Mouse (Mus musculus) C2C12 (cell line): ENCODE results near the gene Olfr859. TPM values are rescaled to one million over a fixed set of nuclear protein-coding genes. Genes with fewer than 3 reads are reported as not detected.
"Not testable (repeated sequence)": the region's sequence is repeated elsewhere in the genome, so short reads cannot be mapped to it uniquely, and the experiment has no call there.

Source experiments
- H3K27me3 ChIP-seq: one replicate; pipeline ENCODE4 v1.6.1; 2011; ENCODE audit not compliant: control insufficient read depth, insufficient read depth, insufficient read length
- H3K36me3 ChIP-seq: one replicate; pipeline ENCODE4 v1.6.1; 2011; ENCODE audit not compliant: control insufficient read depth, insufficient read depth
- H3K4me3 ChIP-seq: one replicate; pipeline ENCODE4 v1.5.1; 2011; ENCODE audit warnings: mild to moderate bottlenecking, control low read depth; ENCODE audit not compliant: poor library complexity, insufficient read depth, severe bottlenecking
- H3K79me2 ChIP-seq: one replicate; pipeline ENCODE4 v1.6.1; 2011; ENCODE audit not compliant: control insufficient read depth, insufficient read depth
- H3K79me3 ChIP-seq: one replicate; pipeline ENCODE4 v1.6.1; 2011; ENCODE audit warnings: low read depth, control low read depth
- H3ac ChIP-seq: one replicate; pipeline ENCODE3; 2011; ENCODE audit warnings: low read depth; ENCODE audit not compliant: control insufficient read depth, insufficient read length
- CEBPB ChIP-seq: IDR thresholded peaks from one replicate; pipeline ENCODE4 v1.6.1; 2011; ENCODE audit warnings: low read depth, mild to moderate bottlenecking, control low read depth, moderate library complexity
- CTCF ChIP-seq: IDR thresholded peaks from one replicate; pipeline ENCODE4 v1.5.1; 2011; ENCODE audit not compliant: control insufficient read depth, insufficient read depth, insufficient read length
- FOSL1 ChIP-seq: IDR thresholded peaks from one replicate; pipeline ENCODE4 v1.8.0; 2011; ENCODE audit warnings: mild to moderate bottlenecking, low read length; ENCODE audit not compliant: poor library complexity, insufficient read depth, severe bottlenecking
- MAX ChIP-seq: IDR thresholded peaks from one replicate; pipeline ENCODE4 v1.6.1; 2011; ENCODE audit warnings: mild to moderate bottlenecking, control low read depth
- MYOD1 ChIP-seq: IDR thresholded peaks from one replicate; pipeline ENCODE4 v1.6.1; 2011; ENCODE audit warnings: low read depth; ENCODE audit not compliant: control insufficient read depth, insufficient read length
- MYOG ChIP-seq: IDR thresholded peaks from one replicate; pipeline ENCODE4 v1.6.1; 2011; ENCODE audit not compliant: control insufficient read depth, insufficient read length; ENCODE audit errors: extremely low read depth
- USF1 ChIP-seq: IDR thresholded peaks from one replicate; pipeline ENCODE4 v1.6.1; 2011; ENCODE audit warnings: low read depth, mild to moderate bottlenecking, control low read depth, moderate library complexity
- long read RNA-seq, 2 experiments: library from polyadenylated mRNA; unstranded; transcript quantifications; one replicate each; pipeline ENCODE4 v2.0.0; 2019 to 2020
- polyA plus RNA-seq: library from polyadenylated mRNA; unstranded; fragments of >200 nt; fragmentation: generic; extraction: Trizol; gene quantifications from one replicate; pipeline ENCODE4 v1.2.1, GENCODE M21; 2012; ENCODE audit warnings: missing spikeins

Olfr859 gene
- polyA plus RNA-seq = not detected
- long read RNA-seq, experiment 1 = 0 reads
- long read RNA-seq, experiment 2 = 0 reads

DNA sequence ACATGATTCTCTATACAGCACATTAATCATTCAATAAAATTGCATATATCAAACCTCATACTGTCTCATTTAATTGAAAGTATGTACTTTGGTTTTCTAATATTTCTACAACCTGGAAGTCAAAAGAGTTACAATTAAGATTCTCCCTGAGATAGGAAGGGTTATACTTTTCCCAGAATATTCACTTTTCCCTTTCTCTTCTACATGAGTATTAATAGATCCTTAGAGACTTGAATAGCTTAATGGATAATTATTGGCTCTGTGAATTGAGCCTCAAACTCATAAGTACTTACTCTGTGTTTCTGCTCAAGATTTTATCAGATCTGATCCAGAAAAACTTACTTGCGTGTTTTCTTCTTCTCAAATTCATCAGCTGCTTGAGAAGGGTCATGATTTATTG is at the start of gene Olfr859:
TSS of gene Olfr859 (plus strand) at position 301 of the 400 bp plus-strand sequence.
- H3K79me2 ChIP-seq, H3K4me3 ChIP-seq, H3K27me3 ChIP-seq, H3K79me3 ChIP-seq, H3ac ChIP-seq, H3K36me3 ChIP-seq: not testable (repeated sequence)

DNA sequence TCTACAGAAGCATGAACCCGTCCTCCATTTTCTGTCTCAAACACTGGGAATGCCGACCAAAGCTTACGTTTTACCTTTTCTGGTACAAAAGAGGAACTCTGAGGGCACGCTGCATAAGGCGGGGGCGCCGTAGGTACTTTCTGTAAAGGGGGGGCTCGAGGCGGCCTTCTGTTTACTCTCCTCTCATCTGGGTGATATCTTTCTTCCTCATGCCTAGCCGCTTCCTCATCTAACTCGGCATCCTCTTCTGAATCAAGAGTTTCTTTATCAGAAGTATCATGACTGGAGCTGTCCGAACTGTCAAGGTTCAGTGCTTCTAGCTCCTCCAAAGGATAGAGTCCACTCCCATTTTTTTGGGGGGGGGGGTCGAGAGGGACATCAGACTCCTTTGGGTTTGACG is 35.6 kb upstream of the Olfr859 start:
- Histone ChIP-seq H3K4me3 (no peak overlapping the region), H3K27me3 (no peaks in the 10 kb centered on the region), H3K79me3 (no peaks in the 10 kb centered on the region), H3ac (no peak overlapping the region), H3K79me2 (no peaks in the 10 kb centered on the region), H3K36me3 (no peaks in the 10 kb centered on the region)
- TF ChIP-seq MYOG (no peak), FOSL1 (no peak)

GRCm38 (mm10) chr9:19769701-19770100 is 35.0 kb upstream of the Olfr859 start:
- Histone ChIP-seq H3K27me3 (no peaks in the 10 kb centered on the region), H3K4me3 (no peak overlapping the region), H3K36me3 (no peaks in the 10 kb centered on the region), H3ac (no peak overlapping the region), H3K79me3 (no peaks in the 10 kb centered on the region), H3K79me2 (no peaks in the 10 kb centered on the region)
- TF ChIP-seq CEBPB (no peak), MAX (no peak), FOSL1 (no peak)

DNA sequence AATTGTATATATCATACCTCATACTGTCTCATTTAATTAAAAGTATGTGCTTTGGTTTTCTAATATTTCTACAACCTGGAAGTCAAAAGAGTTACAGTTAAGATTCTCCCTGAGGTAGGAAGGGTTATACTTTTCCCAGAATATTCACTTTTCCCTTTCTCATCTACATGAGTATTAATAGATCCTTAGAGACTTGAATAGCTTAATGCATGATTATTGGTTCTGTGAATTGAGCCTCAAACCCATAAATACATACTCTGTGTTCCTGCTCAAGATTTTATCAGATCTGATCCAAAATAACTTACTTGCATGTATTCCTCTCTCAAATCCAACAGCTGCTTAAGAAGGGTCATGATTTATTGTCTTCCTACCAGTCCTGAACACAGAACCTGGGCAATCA is 24.7 kb upstream of the Olfr859 start, which contains the start of gene Olfr58:
TSS of gene Olfr58 (plus strand) at position 301 of the 400 bp plus-strand sequence.
- Histone ChIP-seq H3ac (no peak within 1 kb of the TSS), H3K79me3 (no peaks in the 10 kb centered on the region), H3K79me2 (no peaks in the 10 kb centered on the region), H3K36me3 (no peaks in the 10 kb centered on the region), H3K4me3 (no peak within 1 kb of the TSS), H3K27me3 (no peaks in the 10 kb centered on the region)
- TF ChIP-seq CEBPB (no peak), MYOG (no peak)

- no peaks in the 10 kb centered on the region for H3K27me3 ChIP-seq
- TF ChIP-seq CTCF = no peak
- TF ChIP-seq MYOG = no peak
- TF ChIP-seq CEBPB = no peak
- TF ChIP-seq USF1 = no peak
- TF ChIP-seq MYOD1 = no peak
- TF ChIP-seq FOSL1 = no peak
- no peak for TF ChIP-seq MAX
- H3K79me3 ChIP-seq = no peaks in the 10 kb centered on the region
- H3K36me3 ChIP-seq = no peaks in the 10 kb centered on the region
- H3ac ChIP-seq = no peak overlapping the region
- no peaks in the 10 kb centered on the region for H3K79me2 ChIP-seq
- no peak overlapping the region for H3K4me3 ChIP-seq
Measured at GRCm38 (mm10) chr9:19803000-19803399, 1.7 kb upstream of the Olfr859 start.

- no peaks in the 10 kb centered on the region for H3K36me3 ChIP-seq
- no peaks in the 10 kb centered on the region for H3K27me3 ChIP-seq
- H3K4me3 ChIP-seq = no peak within 1 kb of the TSS
- H3ac ChIP-seq = no peak within 1 kb of the TSS
- no peaks in the 10 kb centered on the region for H3K79me3 ChIP-seq
- H3K79me2 ChIP-seq = no peaks in the 10 kb centered on the region
- TF ChIP-seq CTCF = no peak
- TF ChIP-seq USF1 = no peak
- no peak for TF ChIP-seq MYOG
- TF ChIP-seq CEBPB = no peak
- no peak for TF ChIP-seq MAX
- no peak for TF ChIP-seq MYOD1
- TF ChIP-seq FOSL1 = no peak
Measured at GRCm38 (mm10) chr9:19849647-19850046, 44.9 kb downstream of the Olfr859 start, which contains the start of gene Olfr860. TSS of gene Olfr860 (minus strand) at chr9:19849747.

Other genes starting within 250 kb of the Olfr859 start
- not detected for gene Olfr854, start 237.5 kb upstream of the Olfr859 start, polyA plus RNA-seq
- not detected for gene Olfr855, start 222.3 kb upstream of the Olfr859 start, polyA plus RNA-seq
- 4.3 TPM for gene Zfp317, start 182.8 kb upstream of the Olfr859 start, polyA plus RNA-seq
- gene Olfr857, start 95.5 kb upstream of the Olfr859 start, polyA plus RNA-seq = not detected
- gene Olfr58, start 24.6 kb upstream of the Olfr859 start, polyA plus RNA-seq = not detected
- not detected for gene Olfr860, start 44.8 kb downstream of the Olfr859 start, polyA plus RNA-seq
- gene Olfr862, start 83.1 kb downstream of the Olfr859 start, polyA plus RNA-seq = not detected
- 0.18 TPM for gene Olfr77, start 112.0 kb downstream of the Olfr859 start, polyA plus RNA-seq
- not detected for gene Olfr866, start 223.1 kb downstream of the Olfr859 start, polyA plus RNA-seq